In genomic region chr13:8729972-8730645, GRCm38 (mm10) we compare ENCODE assay signal across 26 mouse cellular contexts.
A peak's percentile ranks its signal among the peaks of the same experiment; 100 is the strongest.
DNase-seq lines count a peak whose midpoint lies in the region; ATAC-seq and TF ChIP-seq lines count a peak whose summit lies in the region.
"Had no signal": no experiment of that assay in that cellular context is flagged by ENCODE, and none has a peak within 500 bp of the region (broad histone marks: within the 10 kb centered on the region; RNA-seq: fewer than 3 reads in every experiment).

No protein-coding gene starts in this region.

- no peaks in the 10 kb centered on the region for H3K36me3 ChIP-seq in hindbrain, embryonic 15.5 days
- H3K36me3 ChIP-seq in hindbrain, embryonic 12.5 days: no peaks in the 10 kb centered on the region
- H3K36me3 ChIP-seq in forebrain, embryonic 15.5 days: no peaks in the 10 kb centered on the region
- no peaks in the 10 kb centered on the region for H3K36me3 ChIP-seq in neural tube, embryonic 14.5 days (ENCODE audit: control insufficient read depth, insufficient read depth, low read length)
- H3K36me3 ChIP-seq in limb, embryonic 10.5 days: no peaks in the 10 kb centered on the region
- H3K36me3 ChIP-seq: embryonic facial prominence, embryonic 10.5 days; heart, embryonic 12.5 days; kidney, embryonic 15.5 days; limb, embryonic 15.5 days; liver, embryonic 15.5 days had no signal

- H3K4me3 ChIP-seq in hindbrain, embryonic 15.5 days: no peak overlapping the region
- no peak overlapping the region for H3K4me3 ChIP-seq in hindbrain, embryonic 12.5 days
- no peak overlapping the region for H3K4me3 ChIP-seq in forebrain, embryonic 15.5 days
- H3K4me3 ChIP-seq in neural tube, embryonic 14.5 days (ENCODE audit: low read depth, low read length): no peak overlapping the region
- no peak overlapping the region for H3K4me3 ChIP-seq in limb, embryonic 10.5 days
- H3K4me3 ChIP-seq: embryonic facial prominence, embryonic 10.5 days; heart, embryonic 12.5 days; kidney, embryonic 15.5 days; limb, embryonic 15.5 days; liver, embryonic 15.5 days; myocyte had no signal

- no peak overlapping the region for H3K9ac ChIP-seq in hindbrain, embryonic 15.5 days
- no peak overlapping the region for H3K9ac ChIP-seq in hindbrain, embryonic 12.5 days
- H3K9ac ChIP-seq in forebrain, embryonic 15.5 days (replicated peaks): no peak overlapping the region
- no peak overlapping the region for H3K9ac ChIP-seq in neural tube, embryonic 14.5 days (replicated peaks; ENCODE audit: low read depth, low read length)
- H3K9ac ChIP-seq: heart, embryonic 12.5 days; kidney, embryonic 15.5 days; limb, embryonic 15.5 days; liver, embryonic 15.5 days had no signal

- ATAC-seq in hindbrain, embryonic 15.5 days (ENCODE audit: low FRiP score, low read depth): peak; percentile 71
- no peak for ATAC-seq in hindbrain, embryonic 12.5 days (ENCODE audit: low FRiP score)
- 0 out of 2 replicates have a peak, but pooled peaks have one; percentile 23 for ATAC-seq in forebrain, embryonic 15.5 days (replicated peaks)
- peak; percentile 78 for ATAC-seq in neural tube, embryonic 14.5 days (ENCODE audit: low read depth)
- ATAC-seq: Patski had no signal

- DNase-seq in brain, embryonic 14.5 days (ENCODE audit: low read depth): peak; percentile 53
- no peak for DNase-seq in left cerebral cortex, adult 18-20 months (ENCODE audit: low spot score in 2 of 2)
- DNase-seq in limb, embryonic 10.5 days (ENCODE audit: low spot score): no peak
- no peak for DNase-seq in left cerebral cortex, postnatal 4 days
- DNase-seq: adrenal gland, postnatal 36 days; cerebellum, adult 11 months; cerebellum, adult 9-11 months; gastrocnemius, postnatal 25 days; heart, adult 18-20 months; heart, postnatal 10 days; kidney, adult 11 months; kidney, postnatal 36 days; lung, postnatal 4 days; right cerebral cortex, postnatal 25 days; spleen, adult 18-20 months had no signal

- no peak for TF ChIP-seq CTCF in brain, embryonic 14.5 days (IDR thresholded peaks at IDR 0.05; ENCODE audit: borderline replicate concordance, extremely low read depth, insufficient read depth, insufficient read length)

- H3K27me3 ChIP-seq in hindbrain, embryonic 15.5 days: no peaks in the 10 kb centered on the region
- H3K27me3 ChIP-seq in hindbrain, embryonic 12.5 days: no peaks in the 10 kb centered on the region
- H3K27me3 ChIP-seq in forebrain, embryonic 15.5 days: no peaks in the 10 kb centered on the region
- H3K27me3 ChIP-seq in neural tube, embryonic 14.5 days (ENCODE audit: control insufficient read depth, insufficient read depth, low read length): no peaks in the 10 kb centered on the region
- no peaks in the 10 kb centered on the region for H3K27me3 ChIP-seq in limb, embryonic 10.5 days (ENCODE audit: low read depth, poor library complexity, severe bottlenecking)
- H3K27me3 ChIP-seq: limb, embryonic 15.5 days; liver, embryonic 15.5 days had no signal

- WGBS in hindbrain, embryonic 15.5 days: 52% methylated on average over 10 of the region's 10 CpGs
- 80% methylated on average over 10 of the region's 10 CpGs for WGBS in hindbrain, embryonic 12.5 days
- 25% methylated on average over 10 of the region's 10 CpGs for WGBS in forebrain, embryonic 15.5 days
- WGBS in neural tube, embryonic 14.5 days: 45% methylated on average over 10 of the region's 10 CpGs
- WGBS in limb, embryonic 10.5 days: 85% methylated on average over 10 of the region's 10 CpGs

- intact Hi-C loops in left cerebral cortex, postnatal 4 days (cut with DNase I): no loop called here

- no peaks in the 10 kb centered on the region for H3K9me3 ChIP-seq in hindbrain, embryonic 15.5 days
- H3K9me3 ChIP-seq in hindbrain, embryonic 12.5 days (replicated peaks): no peaks in the 10 kb centered on the region
- H3K9me3 ChIP-seq in forebrain, embryonic 15.5 days: no peaks in the 10 kb centered on the region
- no peaks in the 10 kb centered on the region for H3K9me3 ChIP-seq in neural tube, embryonic 14.5 days (ENCODE audit: control insufficient read depth, low read length)
- no peaks in the 10 kb centered on the region for H3K9me3 ChIP-seq in limb, embryonic 10.5 days (replicated peaks)
- H3K9me3 ChIP-seq: embryonic facial prominence, embryonic 10.5 days; heart, embryonic 12.5 days; kidney, embryonic 15.5 days; limb, embryonic 15.5 days; liver, embryonic 15.5 days had no signal

- TF ChIP-seq POLR2A in brain, embryonic 14.5 days (IDR thresholded peaks at IDR 0.05; ENCODE audit: borderline replicate concordance, extremely low read depth, insufficient read depth, insufficient read length, poor library complexity, severe bottlenecking): no peak

- no peak overlapping the region for H3K4me2 ChIP-seq in hindbrain, embryonic 15.5 days
- H3K4me2 ChIP-seq in hindbrain, embryonic 12.5 days (replicated peaks): no peak overlapping the region
- H3K4me2 ChIP-seq in forebrain, embryonic 15.5 days (replicated peaks): no peak overlapping the region
- H3K4me2 ChIP-seq in neural tube, embryonic 14.5 days (ENCODE audit: low read depth, low read length): no peak overlapping the region
- H3K4me2 ChIP-seq: heart, embryonic 12.5 days; kidney, embryonic 15.5 days; limb, embryonic 15.5 days; liver, embryonic 15.5 days had no signal

- no peak overlapping the region for H3K27ac ChIP-seq in hindbrain, embryonic 15.5 days (replicated peaks)
- H3K27ac ChIP-seq in hindbrain, embryonic 12.5 days: no peak overlapping the region
- no peak overlapping the region for H3K27ac ChIP-seq in forebrain, embryonic 15.5 days (replicated peaks)
- H3K27ac ChIP-seq in neural tube, embryonic 14.5 days (ENCODE audit: low read depth, low read length): no peak overlapping the region
- no peak overlapping the region for H3K27ac ChIP-seq in limb, embryonic 10.5 days
- H3K27ac ChIP-seq: embryonic facial prominence, embryonic 10.5 days; kidney, embryonic 15.5 days; limb, embryonic 15.5 days; liver, embryonic 15.5 days had no signal

- H3K4me1 ChIP-seq in hindbrain, embryonic 15.5 days (replicated peaks): no peaks in the 10 kb centered on the region
- H3K4me1 ChIP-seq in hindbrain, embryonic 12.5 days: no peaks in the 10 kb centered on the region
- 0 out of 2 replicates have a peak, but pooled peaks cover 6% of the 10 kb centered on the region for H3K4me1 ChIP-seq in forebrain, embryonic 15.5 days
- no peaks in the 10 kb centered on the region for H3K4me1 ChIP-seq in neural tube, embryonic 14.5 days (ENCODE audit: control insufficient read depth, insufficient read depth, low read length)
- H3K4me1 ChIP-seq in limb, embryonic 10.5 days: no peaks in the 10 kb centered on the region
- H3K4me1 ChIP-seq: embryonic facial prominence, embryonic 10.5 days; heart, embryonic 12.5 days; kidney, embryonic 15.5 days; limb, embryonic 15.5 days; liver, embryonic 15.5 days had no signal
